Mouse (Mus musculus) liver, embryonic 14.5 days (tissue): ENCODE data around the gene Gabrb2. TPM values are rescaled to one million over a fixed set of nuclear protein-coding genes. Genes with fewer than 3 reads are reported as not detected.

Experiments used
- ATAC-seq: fragments of 200-750 bp; cut with Nextera tagmentation; 2 replicates; pipeline ENCODE4 v1.8.0; 2017; ENCODE audit warnings: moderate number of reproducible peaks, mild to moderate bottlenecking, moderate library complexity; ENCODE audit not compliant: insufficient read depth
- DNase-seq, 3 experiments: peaks; one replicate each; pipeline ENCODE4 v3.0.0-alpha.2; 2012 to 2013; ENCODE audit warnings: low read depth in 3 of 3, low spot score in 3 of 3
- H3K27ac ChIP-seq: fragments of 300-500 bp; sonication (generic); 2 replicates; pipeline ENCODE4 v1.5.1; 2014; ENCODE audit warnings: moderate library complexity, mild to moderate bottlenecking, control low read depth, inconsistent platforms
- H3K27me3 ChIP-seq: fragments of 300-500 bp; sonication (generic); 2 replicates; pipeline ENCODE4 v1.6.1; 2014; ENCODE audit warnings: mild to moderate bottlenecking, low read length, moderate library complexity; ENCODE audit not compliant: control insufficient read depth, insufficient read depth
- H3K36me3 ChIP-seq: fragments of 300-500 bp; sonication (generic); replicated peaks from 2 replicates; pipeline ENCODE4 v1.6.1; 2014; ENCODE audit warnings: low read depth; ENCODE audit not compliant: control insufficient read depth, insufficient read depth
- H3K4me1 ChIP-seq, 2 experiments: fragments of 200-500 bp in 1 of 2; fragments of 300-500 bp in 1 of 2; sonication (generic) in 1 of 2; replicated peaks; 2 replicates each; pipeline ENCODE4 v1.6.1; 2012 to 2014; ENCODE audit warnings: antibody characterized with exemption in 1 of 2, inconsistent platforms in 1 of 2, low read length in 1 of 2; ENCODE audit not compliant: control insufficient read depth in 2 of 2, insufficient read depth in 2 of 2
- H3K4me2 ChIP-seq: fragments of 300-500 bp; sonication (generic); 2 replicates; pipeline ENCODE4 v1.6.1; 2014; ENCODE audit warnings: low read depth, mild to moderate bottlenecking, control low read depth, moderate library complexity
- H3K4me3 ChIP-seq, 2 experiments: fragments of 200-500 bp in 1 of 2; fragments of 300-500 bp in 1 of 2; sonication (generic) in 1 of 2; 2 replicates each; pipeline ENCODE4 v1.5.1; 2012 to 2014; ENCODE audit warnings: low read depth in 2 of 2, low read length in 2 of 2, mild to moderate bottlenecking in 2 of 2, control low read depth in 1 of 2, inconsistent platforms in 1 of 2, moderate library complexity in 1 of 2; ENCODE audit not compliant: insufficient read depth in 1 of 2
- H3K9ac ChIP-seq: fragments of 300-500 bp; sonication (generic); replicated peaks from 2 replicates; pipeline ENCODE4 v1.6.1; 2014; ENCODE audit warnings: mild to moderate bottlenecking, control low read depth, moderate library complexity
- H3K9me3 ChIP-seq: fragments of 300-500 bp; sonication (generic); 2 replicates; pipeline ENCODE4 v1.6.1; 2016; ENCODE audit warnings: low read length, mixed read lengths; ENCODE audit not compliant: control insufficient read depth
- CTCF ChIP-seq: IDR thresholded peaks from 2 replicates; pipeline ENCODE4 v1.5.1; 2016; ENCODE audit warnings: antibody characterized with exemption, low read depth, control low read depth
- EP300 ChIP-seq: IDR thresholded peaks from 2 replicates; pipeline ENCODE4 v1.6.1; 2016; ENCODE audit warnings: antibody characterized with exemption, low read depth
- WGBS: fragments of 180-500 bp; shearing (Covaris S2); extraction: QIAGEN DNeasy Blood & Tissue Kit; methylation state at CpG from one replicate; pipeline ENCODE4 v1.1.7; 2014; ENCODE audit not compliant: insufficient replicate concordance; 5-methylcytosine and 5-hydroxymethylcytosine counted together
- polyA plus RNA-seq, 2 experiments: library from polyadenylated mRNA; depleted of rRNA in 1 of 2; stranded (reverse) in 1 of 2; unstranded in 1 of 2; fragments of >200 nt; fragmentation: Nextera tagmentation in 1 of 2; extraction: Ambion mirVana in 1 of 2; gene quantifications; 2 replicates each; pipeline versions ENCODE4 v1.2.1 to v1.2.3; 2012 to 2014

Gene Gabrb2
- polyA plus RNA-seq, 2 experiments, result 0.02 to 0.03 TPM

DNA sequence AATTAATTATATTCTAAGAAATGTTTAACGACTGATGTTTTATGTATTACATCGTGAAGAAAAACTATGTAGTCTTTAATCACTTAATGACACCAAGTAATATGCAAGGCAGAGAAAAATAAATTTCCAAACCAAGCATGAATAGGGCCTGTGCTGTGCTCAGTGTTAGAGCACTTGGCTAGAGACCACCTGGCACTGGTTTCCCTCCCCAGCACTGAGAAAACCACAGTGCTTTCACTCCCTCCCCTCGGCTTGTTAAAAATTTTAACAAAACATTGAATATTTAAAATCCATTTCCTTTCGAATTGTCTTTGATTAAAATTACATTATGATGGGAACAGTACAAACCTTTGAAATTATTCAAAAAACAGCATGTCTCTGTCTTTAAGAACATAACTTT, 151.9 kb downstream of the Gabrb2 start:
- ATAC-seq (no peak), DNase-seq (no peak)
- no peak overlapping the region for H3K4me2 ChIP-seq
- H3K4me1 ChIP-seq, result no peaks in the 10 kb centered on the region
- no peak overlapping the region for H3K4me3 ChIP-seq
- 59% methylated on average over 4 of the region's 4 CpGs for WGBS
- no peak for TF ChIP-seq EP300
- no peak for TF ChIP-seq CTCF
- no peak overlapping the region for H3K27ac ChIP-seq
- no peaks in the 10 kb centered on the region for H3K36me3 ChIP-seq
- no peaks in the 10 kb centered on the region for H3K9me3 ChIP-seq
- H3K9ac ChIP-seq, result no peak overlapping the region
- H3K27me3 ChIP-seq, result no peaks in the 10 kb centered on the region

DNA sequence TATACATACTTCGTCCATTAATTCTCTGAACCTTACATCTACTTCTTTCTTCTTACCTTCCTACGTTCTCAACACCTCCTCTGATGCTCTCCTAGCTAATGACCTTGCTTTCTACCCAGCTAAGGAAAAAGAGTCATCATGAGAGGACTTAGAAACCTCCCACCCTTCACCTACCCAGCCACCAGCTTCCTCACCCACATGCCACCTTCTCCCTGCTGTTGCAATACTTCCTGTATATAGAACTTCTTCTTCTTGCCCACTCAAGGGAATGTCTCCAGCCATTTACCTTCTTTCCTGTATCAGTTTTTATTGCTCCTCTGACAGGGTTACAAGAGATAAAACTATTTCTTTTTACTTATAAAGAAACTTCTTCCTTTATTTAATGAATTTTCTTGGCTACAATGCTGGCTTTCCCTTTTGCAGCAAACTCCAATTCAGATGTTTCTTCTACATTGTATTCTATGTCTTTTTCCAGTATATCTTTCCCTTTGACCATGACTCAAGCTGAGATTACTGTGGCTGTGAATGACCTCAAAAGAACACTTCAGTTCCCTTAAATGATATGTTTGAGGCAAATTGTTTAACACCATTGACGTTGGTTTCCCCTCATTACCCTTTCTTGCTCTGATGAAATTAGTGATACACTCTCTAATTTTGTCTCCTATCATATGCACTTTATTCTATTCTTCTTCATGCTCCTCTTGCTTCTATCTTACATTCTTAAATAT, 155.8 kb downstream of the Gabrb2 start:
- 51% methylated on average over 3 of the region's 3 CpGs for WGBS
- DNase-seq (no peak), ATAC-seq (no peak)
- no peak overlapping the region for H3K27ac ChIP-seq
- H3K9ac ChIP-seq, result no peak overlapping the region
- H3K4me2 ChIP-seq, result no peak overlapping the region
- TF ChIP-seq EP300, result no peak
- TF ChIP-seq CTCF, result no peak
- H3K9me3 ChIP-seq, result no peaks in the 10 kb centered on the region
- no peaks in the 10 kb centered on the region for H3K4me1 ChIP-seq
- no peaks in the 10 kb centered on the region for H3K36me3 ChIP-seq
- no peaks in the 10 kb centered on the region for H3K27me3 ChIP-seq
- no peak overlapping the region for H3K4me3 ChIP-seq

DNA sequence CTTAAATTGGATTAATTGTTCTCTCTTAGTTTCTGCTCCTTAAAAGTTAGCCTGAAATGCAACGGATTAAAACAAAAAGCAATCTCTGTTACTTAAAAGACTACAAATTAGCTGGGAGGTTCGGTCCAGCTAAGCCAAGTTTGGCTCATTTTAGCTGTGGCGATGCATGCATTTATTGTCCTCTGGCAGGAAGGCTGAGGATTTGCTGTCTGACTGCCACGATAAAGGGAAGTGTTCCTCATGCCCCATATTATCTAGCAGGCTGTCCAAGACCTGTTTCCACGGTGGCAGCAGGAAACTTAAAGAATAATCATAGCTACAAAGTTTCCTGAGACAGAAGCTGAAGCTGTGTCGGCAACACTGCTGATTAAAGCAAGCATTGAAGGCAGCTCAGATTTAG, 160.2 kb downstream of the Gabrb2 start:
- Histone ChIP-seq H3K9me3 (no peaks in the 10 kb centered on the region), H3K4me2 (no peak overlapping the region), H3K4me1 (no peaks in the 10 kb centered on the region), H3K36me3 (no peaks in the 10 kb centered on the region), H3K27me3 (no peaks in the 10 kb centered on the region), H3K4me3 (no peak overlapping the region), H3K9ac (no peak overlapping the region), H3K27ac (no peak overlapping the region)
- 39% methylated on average over 6 of the region's 6 CpGs for WGBS
- no peak for ATAC-seq
- TF ChIP-seq EP300 (no peak), CTCF (no peak)
- DNase-seq, result no peak

DNA sequence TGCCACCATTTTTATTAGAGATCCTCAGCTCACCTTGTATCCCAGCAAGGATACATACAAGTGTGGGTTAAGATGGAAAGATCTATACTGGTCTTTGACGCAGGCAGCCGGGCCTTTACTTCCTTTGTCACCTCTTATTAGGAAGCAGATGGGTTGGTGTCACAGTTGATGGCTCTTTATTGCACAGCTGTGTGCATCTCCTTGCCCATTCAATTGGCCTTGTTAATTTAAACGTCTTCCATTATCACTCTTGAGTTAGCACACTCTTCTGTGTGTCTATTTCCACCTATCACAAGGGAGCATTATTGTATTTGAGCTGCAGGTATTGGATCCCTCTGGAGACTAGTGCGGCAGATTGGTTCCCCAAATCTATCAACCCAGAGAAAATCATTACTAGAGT, 161.6 kb downstream of the Gabrb2 start:
- H3K9ac ChIP-seq, result no peak overlapping the region
- H3K4me2 ChIP-seq, result no peak overlapping the region
- no peaks in the 10 kb centered on the region for H3K9me3 ChIP-seq
- ATAC-seq, result no peak
- H3K27me3 ChIP-seq, result no peaks in the 10 kb centered on the region
- no peak overlapping the region for H3K4me3 ChIP-seq
- no peak overlapping the region for H3K27ac ChIP-seq
- 57% methylated on average over 4 of the region's 4 CpGs for WGBS
- TF ChIP-seq EP300 (no peak), CTCF (no peak)
- H3K36me3 ChIP-seq, result no peaks in the 10 kb centered on the region
- DNase-seq, result no peak
- H3K4me1 ChIP-seq, result no peaks in the 10 kb centered on the region

DNA sequence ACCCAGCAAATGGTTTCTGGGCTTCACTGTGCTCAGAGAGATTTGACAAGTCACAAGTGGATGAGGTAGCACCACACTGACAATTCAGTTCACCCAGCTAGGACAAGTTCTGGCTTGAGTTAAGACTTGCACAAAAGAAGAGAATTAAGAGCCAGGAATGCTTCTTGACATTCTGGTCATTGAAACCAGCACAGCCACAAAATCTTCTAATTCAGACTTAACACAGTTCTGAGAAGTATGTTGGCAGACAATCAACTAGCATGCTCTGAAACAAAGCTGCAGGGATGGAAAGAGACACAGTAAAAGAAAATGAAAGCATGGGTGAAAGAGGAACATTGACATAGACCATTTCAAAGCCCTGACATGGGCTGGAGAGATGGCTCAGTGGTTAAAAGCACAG, 162.2 kb downstream of the Gabrb2 start:
- no peaks in the 10 kb centered on the region for H3K27me3 ChIP-seq
- no peaks in the 10 kb centered on the region for H3K36me3 ChIP-seq
- no peak for TF ChIP-seq CTCF
- H3K4me1 ChIP-seq, result no peaks in the 10 kb centered on the region
- DNase-seq (no peak), ATAC-seq (no peak)
- no peaks in the 10 kb centered on the region for H3K9me3 ChIP-seq
- no peak overlapping the region for H3K4me3 ChIP-seq
- H3K27ac ChIP-seq, result no peak overlapping the region
- no peak overlapping the region for H3K9ac ChIP-seq
- no peak overlapping the region for H3K4me2 ChIP-seq

DNA sequence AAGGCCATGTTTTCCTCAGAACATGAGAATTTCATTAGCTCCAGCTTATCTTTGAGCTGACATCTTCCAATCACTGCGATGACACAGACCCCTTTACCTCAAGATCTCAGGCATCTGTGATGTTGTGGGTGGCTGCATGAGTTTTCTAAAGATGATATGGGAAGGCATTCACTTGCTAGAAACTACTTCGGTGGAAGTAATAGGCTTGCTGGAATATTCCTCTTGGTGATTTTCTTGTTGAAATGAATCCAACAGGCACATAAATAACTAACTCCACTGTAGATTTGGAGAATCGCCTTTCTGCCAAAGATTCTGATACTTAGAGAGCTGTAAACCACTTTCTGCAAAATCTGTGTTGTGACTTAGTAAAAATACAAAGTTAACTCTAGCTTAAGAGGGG, 172.9 kb downstream of the Gabrb2 start:
- no peak overlapping the region for H3K9ac ChIP-seq
- no peaks in the 10 kb centered on the region for H3K9me3 ChIP-seq
- WGBS, result 55% methylated on average over 3 of the region's 3 CpGs
- no peak overlapping the region for H3K4me3 ChIP-seq
- no peaks in the 10 kb centered on the region for H3K36me3 ChIP-seq
- ATAC-seq (no peak), DNase-seq (no peak)
- no peak for TF ChIP-seq EP300
- TF ChIP-seq CTCF, result no peak
- no peaks in the 10 kb centered on the region for H3K27me3 ChIP-seq
- H3K4me1 ChIP-seq, result no peaks in the 10 kb centered on the region
- H3K4me2 ChIP-seq, result no peak overlapping the region
- H3K27ac ChIP-seq, result no peak overlapping the region
